Mouse (Mus musculus): Measurements from ENCODE around the gene AI854703.

Gene AI854703

GRCm38 (mm10) chr6:48665471-48665870 lies 38.9 kb downstream of the AI854703 start:
- DNase-seq, result no peak

GRCm38 (mm10) chr6:48666159-48666586 lies 39.6 kb downstream of the AI854703 start:
- peak; percentile 67 for DNase-seq

- DNase-seq, result no peak
Measured at GRCm38 (mm10) chr6:48668022-48668421, 41.5 kb downstream of the AI854703 start.

GRCm38 (mm10) chr6:48669446-48669969 lies 42.9 kb downstream of the AI854703 start:
- no peak for DNase-seq

GRCm38 (mm10) chr6:48674291-48675058 lies 47.9 kb downstream of the AI854703 start:
- DNase-seq, result no peak

GRCm38 (mm10) chr6:48675400-48675930 lies 48.9 kb downstream of the AI854703 start:
- no peak for DNase-seq

- peak; percentile 75 for DNase-seq
Measured at GRCm38 (mm10) chr6:48675931-48676859, 49.6 kb downstream of the AI854703 start, which contains the start of gene Gimap9. Gene Gimap9 (plus strand): TSS chr6:48676129.

GRCm38 (mm10) chr6:48676860-48677415 lies 50.4 kb downstream of the AI854703 start:
- DNase-seq, result no peak

- DNase-seq, result no peak
Measured at GRCm38 (mm10) chr6:48677492-48678345, 51.2 kb downstream of the AI854703 start.

- DNase-seq, result no peak
Measured at GRCm38 (mm10) chr6:48678391-48678790, 51.8 kb downstream of the AI854703 start.

- DNase-seq, result no peak
Measured at GRCm38 (mm10) chr6:48679701-48680100, 53.1 kb downstream of the AI854703 start.

GRCm38 (mm10) chr6:48680421-48680820 lies 53.9 kb downstream of the AI854703 start:
- no peak for DNase-seq

- peak; percentile 41 for DNase-seq
Measured at GRCm38 (mm10) chr6:48681472-48682090, 55.0 kb downstream of the AI854703 start.

GRCm38 (mm10) chr6:48682271-48682670 lies 55.7 kb downstream of the AI854703 start:
- DNase-seq, result no peak

Measured in kidney, adult 11 months (tissue).